Mouse (Mus musculus) kidney, postnatal 0 days (tissue): Measurements from ENCODE around the gene Fbxo44. TPM values are rescaled to one million over a fixed set of nuclear protein-coding genes. Genes with fewer than 3 reads are reported as not detected.

Experiments used
- ATAC-seq: fragments of 200-750 bp; cut with Nextera tagmentation; replicated peaks from 2 replicates; pipeline ENCODE4 v1.8.0; 2017; ENCODE audit warnings: low read depth, moderate number of reproducible peaks, moderate TSS enrichment, moderate library complexity; ENCODE audit not compliant: low FRiP score
- DNase-seq: peaks from one replicate; pipeline ENCODE4 v3.0.0-alpha.2; 2016; ENCODE audit warnings: low spot score
- H3K27ac ChIP-seq: fragments of 300-500 bp; sonication (generic); 2 replicates; pipeline ENCODE4 v1.5.1; 2014; ENCODE audit warnings: mild to moderate bottlenecking
- H3K27me3 ChIP-seq: fragments of 300-500 bp; sonication (generic); 2 replicates; pipeline ENCODE4 v1.6.1; 2014; ENCODE audit warnings: low read length, mixed read lengths; ENCODE audit not compliant: insufficient read depth
- H3K36me3 ChIP-seq: fragments of 300-500 bp; sonication (generic); 2 replicates; pipeline ENCODE4 v1.6.1; 2014; ENCODE audit warnings: low read length, mixed read lengths; ENCODE audit not compliant: insufficient read depth
- H3K4me1 ChIP-seq: fragments of 300-500 bp; sonication (generic); replicated peaks from 2 replicates; pipeline ENCODE4 v1.6.1; 2014; ENCODE audit warnings: antibody characterized with exemption, low read length, mixed read lengths; ENCODE audit not compliant: insufficient read depth
- H3K4me2 ChIP-seq: fragments of 300-500 bp; sonication (generic); 2 replicates; pipeline ENCODE4 v1.6.1; 2014; ENCODE audit warnings: mild to moderate bottlenecking, low read length, moderate library complexity, mixed read lengths
- H3K4me3 ChIP-seq: fragments of 300-500 bp; sonication (generic); replicated peaks from 2 replicates; pipeline ENCODE4 v1.5.1; 2014; ENCODE audit warnings: low read depth, low read length
- H3K9ac ChIP-seq: fragments of 300-500 bp; sonication (generic); 2 replicates; pipeline ENCODE4 v1.6.1; 2014; ENCODE audit warnings: low read depth, low read length
- H3K9me3 ChIP-seq: fragments of 300-500 bp; sonication (generic); replicated peaks from 2 replicates; pipeline ENCODE4 v1.6.1; 2016; ENCODE audit warnings: low read length, inconsistent platforms, mixed read lengths
- CTCF ChIP-seq: IDR thresholded peaks from 2 replicates; pipeline ENCODE4 v1.5.1; 2016; ENCODE audit warnings: antibody characterized with exemption, low read depth, mild to moderate bottlenecking, moderate library complexity
- WGBS: fragments of 180-500 bp; shearing (Covaris S2); extraction: QIAGEN DNeasy Blood & Tissue Kit; methylation state at CpG from one replicate; pipeline ENCODE4 v1.1.7; 2014; 5-methylcytosine and 5-hydroxymethylcytosine counted together
- polyA plus RNA-seq: library from polyadenylated mRNA; unstranded; fragments of >200 nt; fragmentation: Nextera tagmentation; extraction: Ambion mirVana; gene quantifications from 2 replicates; pipeline ENCODE4 v1.2.1, GENCODE M21; 2015

Gene Fbxo44
- polyA plus RNA-seq, 1 experiment from 2014 or later: 30.2 TPM

DNA sequence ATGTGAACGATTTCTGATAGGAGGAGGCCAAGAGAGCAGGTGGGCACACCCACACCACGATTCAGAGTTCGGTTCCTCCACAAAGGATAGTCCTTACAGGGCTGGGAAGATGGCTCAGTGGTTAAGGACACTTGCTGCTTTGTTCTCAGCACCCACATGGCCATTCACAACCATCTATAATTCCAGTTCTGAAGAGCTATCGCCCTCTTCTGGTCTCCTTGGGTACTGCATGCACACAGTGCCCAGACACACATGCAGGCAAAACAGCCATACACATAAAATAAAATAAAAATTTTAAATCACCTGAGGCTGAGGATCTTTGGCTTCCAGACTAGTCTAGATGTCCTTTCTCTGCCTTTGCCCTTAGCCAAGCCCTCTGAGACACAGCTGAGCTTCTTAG is 42.9 kb downstream of the Fbxo44 start:
- no peaks in the 10 kb centered on the region; the same call in 1 of the 2 replicates for H3K4me1 ChIP-seq
- TF ChIP-seq CTCF: peak; percentile 49
- WGBS: 73% methylated on average over 4 of the region's 4 CpGs
- no peak overlapping the region for H3K27ac ChIP-seq
- no peaks in the 10 kb centered on the region for H3K36me3 ChIP-seq
- no peak overlapping the region for H3K4me3 ChIP-seq
- no peaks in the 10 kb centered on the region for H3K9me3 ChIP-seq
- no peak overlapping the region for H3K9ac ChIP-seq
- H3K27me3 ChIP-seq: no peaks in the 10 kb centered on the region
- ATAC-seq: no peak
- DNase-seq: no peak
- no peak overlapping the region for H3K4me2 ChIP-seq

DNA sequence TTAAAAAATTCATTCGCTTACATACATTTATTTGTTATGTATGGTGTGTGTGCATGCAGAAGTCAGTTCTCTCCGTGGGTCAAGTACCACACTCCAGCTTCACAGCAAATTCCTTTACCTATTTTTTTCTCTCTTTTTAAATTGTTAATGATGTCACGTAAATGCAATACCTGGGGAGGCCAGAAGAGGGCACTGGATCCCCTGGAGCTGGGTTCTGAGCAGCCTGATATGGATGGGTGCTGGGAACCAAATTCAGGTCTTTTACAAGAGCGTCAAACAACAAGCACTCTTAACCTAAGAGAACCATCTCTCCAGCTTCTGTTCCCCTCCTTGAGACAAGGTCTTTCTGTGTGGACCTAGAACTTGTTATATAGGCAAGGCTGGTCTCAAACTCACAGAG is 43.6 kb downstream of the Fbxo44 start:
- H3K4me1 ChIP-seq: no peaks in the 10 kb centered on the region; the same call in 1 of the 2 replicates
- H3K27me3 ChIP-seq: no peaks in the 10 kb centered on the region
- DNase-seq (no peak), ATAC-seq (no peak)
- H3K36me3 ChIP-seq: no peaks in the 10 kb centered on the region
- H3K9ac ChIP-seq: no peak overlapping the region
- H3K4me3 ChIP-seq: no peak overlapping the region
- H3K4me2 ChIP-seq: no peak overlapping the region
- H3K27ac ChIP-seq: no peak overlapping the region
- no peaks in the 10 kb centered on the region for H3K9me3 ChIP-seq
- peak; percentile 48 for TF ChIP-seq CTCF
- 80% methylated on average over 4 of the region's 4 CpGs for WGBS

DNA sequence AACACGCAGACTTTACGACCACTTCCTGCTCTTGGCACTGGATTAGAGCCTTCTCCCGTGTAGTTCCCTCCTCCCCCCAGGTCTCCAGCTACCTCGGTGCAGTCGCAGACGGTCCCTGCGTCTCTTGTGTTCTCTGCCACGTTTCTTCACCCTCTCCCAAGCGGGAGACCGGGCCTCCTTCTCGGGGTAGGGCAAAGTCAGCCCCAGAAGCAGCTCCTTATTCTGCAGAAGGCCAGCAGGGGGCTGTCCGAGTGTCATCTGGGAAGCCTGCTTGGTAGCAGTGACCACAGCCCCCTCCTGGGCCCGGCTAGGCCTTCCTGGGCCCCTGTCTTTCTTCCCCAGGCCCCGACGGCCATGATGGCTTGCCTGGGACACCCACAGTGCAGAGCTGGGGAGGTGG is 44.8 kb downstream of the Fbxo44 start:
- DNase-seq (peak; percentile 68), ATAC-seq (peak; percentile 18; the same call in 1 of the 2 replicates)
- H3K9me3 ChIP-seq: no peaks in the 10 kb centered on the region
- 0 out of 2 replicates have a peak overlapping the region, but pooled peaks have one; percentile 1 for H3K27ac ChIP-seq
- 2% methylated on average over 15 of the region's 15 CpGs for WGBS
- no peaks in the 10 kb centered on the region for H3K27me3 ChIP-seq
- no peak overlapping the region for H3K4me3 ChIP-seq
- peak; percentile 61; the same call in 1 of the 2 replicates for TF ChIP-seq CTCF
- no peak overlapping the region for H3K9ac ChIP-seq
- no peaks in the 10 kb centered on the region for H3K36me3 ChIP-seq
- peak overlapping the region; percentile 15 for H3K4me2 ChIP-seq
- no peaks in the 10 kb centered on the region; the same call in 1 of the 2 replicates for H3K4me1 ChIP-seq

DNA sequence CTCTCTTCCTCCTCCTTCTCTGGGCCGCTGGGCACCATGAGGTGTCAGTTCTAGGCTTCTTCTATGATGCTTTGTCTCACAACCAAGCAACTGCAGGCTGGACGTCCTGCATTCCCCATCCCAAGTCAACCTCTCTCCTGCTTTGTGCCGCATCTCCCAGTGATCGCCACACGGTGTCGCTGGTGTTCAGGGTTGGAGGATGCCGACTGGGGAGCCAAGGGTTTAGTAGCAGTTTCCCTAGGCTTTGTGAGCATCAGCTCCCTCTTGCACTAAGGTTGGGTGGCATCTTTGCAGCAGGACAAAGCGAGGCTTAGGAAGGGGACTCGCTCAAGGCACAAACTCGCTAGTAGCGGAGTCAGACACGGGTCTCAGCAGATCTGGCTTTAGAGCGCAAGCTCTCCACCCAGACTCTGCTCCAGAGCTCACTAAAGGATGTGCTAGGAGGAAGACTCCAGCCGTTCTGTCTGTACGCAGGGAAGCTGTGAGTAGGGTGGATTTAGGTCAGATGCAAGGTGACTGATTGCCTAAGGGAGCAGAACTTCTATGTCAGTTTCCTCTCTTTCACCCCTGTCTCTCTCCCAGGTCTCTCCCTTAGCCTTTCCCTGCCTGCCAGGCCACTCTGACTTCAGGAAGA is 45.4 kb downstream of the Fbxo44 start:
- H3K4me3 ChIP-seq: no peak overlapping the region
- no peaks in the 10 kb centered on the region for H3K36me3 ChIP-seq
- H3K4me1 ChIP-seq: no peaks in the 10 kb centered on the region; the same call in 1 of the 2 replicates
- peak; percentile 99 for TF ChIP-seq CTCF
- ATAC-seq (peak; percentile 52), DNase-seq (peak; percentile 94)
- H3K9ac ChIP-seq: no peak overlapping the region
- no peaks in the 10 kb centered on the region for H3K27me3 ChIP-seq
- 3% methylated on average over 15 of the region's 15 CpGs for WGBS
- peak overlapping the region; percentile 15 for H3K4me2 ChIP-seq
- 0 out of 2 replicates have a peak overlapping the region, but pooled peaks have one; percentile 1 for H3K27ac ChIP-seq
- no peaks in the 10 kb centered on the region for H3K9me3 ChIP-seq

DNA sequence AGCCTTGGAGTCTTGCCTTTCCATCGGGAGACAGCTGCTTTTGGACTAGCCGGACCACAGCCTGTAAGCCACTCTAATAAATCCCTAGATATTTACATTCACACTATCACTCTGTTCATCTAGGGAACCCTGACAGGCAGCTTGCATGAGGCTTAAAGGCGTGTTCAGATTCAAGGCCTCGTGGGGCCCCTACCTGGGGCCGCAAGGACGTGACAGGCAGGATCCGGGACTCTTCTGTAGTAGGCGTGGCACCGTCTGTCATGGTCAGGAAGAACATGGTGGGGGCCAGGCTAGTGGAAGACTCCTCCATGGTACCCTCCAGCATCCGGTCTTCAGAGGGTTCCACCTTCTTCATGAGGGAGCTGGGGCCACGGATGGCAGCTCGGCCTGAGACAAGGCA is 47.8 kb downstream of the Fbxo44 start:
- TF ChIP-seq CTCF: no peak
- Histone ChIP-seq H3K36me3 (no peaks in the 10 kb centered on the region), H3K4me1 (peaks cover 6% of the 10 kb centered on the region), H3K4me3 (no peak overlapping the region), H3K4me2 (no peak overlapping the region), H3K9ac (no peak overlapping the region), H3K27me3 (no peaks in the 10 kb centered on the region), H3K27ac (no peak overlapping the region), H3K9me3 (no peaks in the 10 kb centered on the region)
- 81% methylated on average over 12 of the region's 12 CpGs for WGBS
- DNase-seq (no peak), ATAC-seq (no peak)

DNA sequence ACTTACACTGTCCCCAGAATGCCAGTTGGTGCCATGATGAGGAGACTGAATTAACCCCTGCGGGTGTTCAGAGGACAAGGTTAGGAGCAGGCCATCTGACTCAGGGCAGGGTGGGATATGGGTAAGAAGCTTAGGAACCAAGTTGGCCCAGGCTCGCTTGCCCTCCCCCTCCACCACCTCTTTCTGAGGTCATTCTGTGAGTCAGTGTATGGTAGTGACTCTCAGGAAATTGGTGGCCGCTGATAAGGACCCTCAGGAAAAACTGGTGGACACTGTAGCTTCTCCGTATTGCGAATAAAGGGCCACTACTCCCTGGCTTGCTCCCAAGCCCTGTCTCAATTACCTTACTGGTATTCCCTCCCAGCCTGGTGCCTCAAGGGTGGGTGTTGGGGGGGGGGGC is 51.1 kb downstream of the Fbxo44 start:
- WGBS: 76% methylated on average over 5 of the region's 5 CpGs
- ATAC-seq: no peak
- H3K27ac ChIP-seq: no peak overlapping the region
- no peaks in the 10 kb centered on the region for H3K9me3 ChIP-seq
- no peaks in the 10 kb centered on the region for H3K27me3 ChIP-seq
- DNase-seq: no peak
- H3K36me3 ChIP-seq: no peaks in the 10 kb centered on the region
- no peak for TF ChIP-seq CTCF
- H3K4me3 ChIP-seq: no peak overlapping the region
- no peak overlapping the region for H3K4me2 ChIP-seq
- peaks cover 9% of the 10 kb centered on the region for H3K4me1 ChIP-seq
- no peak overlapping the region for H3K9ac ChIP-seq
